Mouse (Mus musculus): ENCODE results near the gene Spata2l.

GRCm38 (mm10) chr8:123190678-123191077 is 45.4 kb downstream of the Spata2l start:
- TF ChIP-seq CTCF (conservative IDR thresholded peaks at IDR 0.05; ENCODE audit: low read length) (peak; percentile 27; the same call in 1 of the 2 replicates), POU5F1 (IDR thresholded peaks at IDR 0.05; ENCODE audit: borderline replicate concordance, low read length) (no peak)

All from E14TG2a.4 (cell line).